Mouse (Mus musculus): ENCODE results near the gene Cntf. TPM values are rescaled to one million over a fixed set of nuclear protein-coding genes. Genes with fewer than 3 reads are reported as not detected.
"Not testable (repeated sequence)": the region's sequence is repeated elsewhere in the genome, so short reads cannot be mapped to it uniquely, and the experiment has no call there.

Cntf gene
- total RNA-seq, 2 experiments from 2014 or later: 1.6 to 2.0 TPM

- DNase-seq: no peak
- intact Hi-C loops (cut with DNase I): no loop called here
Measured at GRCm38 (mm10) chr19:12780437-12780836, 15.0 kb upstream of the Cntf start.

- intact Hi-C loops (cut with DNase I): no loop called here
- peak; percentile 44 to 49 for DNase-seq
Measured at GRCm38 (mm10) chr19:12770888-12771287, 5.5 kb upstream of the Cntf start.

- no peak for DNase-seq
Measured at GRCm38 (mm10) chr19:12762212-12763130, 3.0 kb downstream of the Cntf start.

GRCm38 (mm10) chr19:12759656-12760055, 5.8 kb downstream of the Cntf start:
- DNase-seq: peak; percentile 49 to 69

More at GRCm38 (mm10) chr19:12762212-12763130, 3.0 kb downstream of the Cntf start:
- intact Hi-C loops (cut with DNase I): no loop called here

GRCm38 (mm10) chr19:12758936-12759478, 6.4 kb downstream of the Cntf start:
- intact Hi-C loops (cut with DNase I): no loop called here
- DNase-seq: no peak

More at GRCm38 (mm10) chr19:12759656-12760055, 5.8 kb downstream of the Cntf start:
- intact Hi-C loops (cut with DNase I): no loop called here

- DNase-seq: no peak
- intact Hi-C loops (cut with DNase I): no loop called here
Measured at GRCm38 (mm10) chr19:12756286-12756685, 9.1 kb downstream of the Cntf start.

GRCm38 (mm10) chr19:12731950-12732349, 33.5 kb downstream of the Cntf start:
- DNase-seq: no peak
- intact Hi-C loops (cut with DNase I): no loop called here

- intact Hi-C loops (cut with DNase I): no loop called here
- DNase-seq: no peak
Measured at GRCm38 (mm10) chr19:12731036-12731435, 34.4 kb downstream of the Cntf start.

GRCm38 (mm10) chr19:12725851-12726250, 39.6 kb downstream of the Cntf start:
- intact Hi-C loops (cut with DNase I): no loop called here
- DNase-seq: no peak

GRCm38 (mm10) chr19:12722308-12722707, 43.1 kb downstream of the Cntf start:
- intact Hi-C loops (cut with DNase I): loop anchor here (2.0 to 5.0 kb wide), 3 partner anchors 74 to 125 kb away; partner anchors contain the start of genes Gm4952, Lpxn and Zfp91
- DNase-seq: peak; percentile 64 to 71

- DNase-seq: not testable (repeated sequence)
- intact Hi-C loops (cut with DNase I): loop anchor here (5.0 kb wide), 2 partner anchors 101 to 124 kb away; partner anchors contain the start of gene Gm4952
Measured at GRCm38 (mm10) chr19:12721596-12721995, 43.8 kb downstream of the Cntf start.

GRCm38 (mm10) chr19:12720919-12721318, 44.5 kb downstream of the Cntf start:
- intact Hi-C loops (cut with DNase I): loop anchor here (5.0 kb wide), 2 partner anchors 101 to 124 kb away; partner anchors contain the start of gene Gm4952
- not testable (repeated sequence) for DNase-seq

- intact Hi-C loops (cut with DNase I): loop anchor here (5.0 kb wide), 2 partner anchors 102 to 123 kb away; partner anchors contain the start of gene Gm4952
- no peak for DNase-seq
Measured at GRCm38 (mm10) chr19:12720463-12720862, 45.0 kb downstream of the Cntf start.

- no peak for DNase-seq
- intact Hi-C loops (cut with DNase I): no loop called here
Measured at GRCm38 (mm10) chr19:12719189-12719588, 46.2 kb downstream of the Cntf start.

Other genes starting within 250 kb of the Cntf start
- gene Fam111a, start 219.9 kb downstream of the Cntf start, total RNA-seq (2021): 1 to 10 TPM; 5.8 to 7.3 TPM
- not detected for gene Gm4952, start 165.7 kb downstream of the Cntf start, total RNA-seq (2021)
- not detected for gene Glyat, start 132.3 kb downstream of the Cntf start, total RNA-seq (2021)
- gene Olfr1442, start 95.2 kb downstream of the Cntf start, total RNA-seq (2021): not detected
- gene Olfr1443, start 87.5 kb downstream of the Cntf start, total RNA-seq (2021): not detected
- not detected for gene Keg1, start 69.8 kb downstream of the Cntf start, total RNA-seq (2021)
- gene Zfp91, start 30.5 kb upstream of the Cntf start, total RNA-seq (2021): 10 to 100 TPM; 69.4 to 70.8 TPM
- 1 to 10 TPM; 1.1 to 1.3 TPM for gene Lpxn, start 30.6 kb upstream of the Cntf start, total RNA-seq (2021)
- not detected for gene Gm5244, start 81.0 kb upstream of the Cntf start, total RNA-seq (2021)
- not detected for gene Olfr1444, start 91.7 kb upstream of the Cntf start, total RNA-seq (2021)
- not detected for gene Olfr1445, start 118.2 kb upstream of the Cntf start, total RNA-seq (2021)
- not detected for gene Olfr1446, start 127.9 kb upstream of the Cntf start, total RNA-seq (2021)
- gene Olfr1447, start 138.1 kb upstream of the Cntf start, total RNA-seq (2021): not detected
- not detected for gene Olfr1448, start 158.8 kb upstream of the Cntf start, total RNA-seq (2021)
- gene Olfr1449, start 165.2 kb upstream of the Cntf start, total RNA-seq (2021): not detected
- gene Olfr1450, start 184.6 kb upstream of the Cntf start, total RNA-seq (2021): not detected
- gene Olfr1451, start 229.4 kb upstream of the Cntf start, total RNA-seq (2021): not detected

Measured in heart, postnatal 14 days (tissue).